Mouse (Mus musculus) fibroblast of lung, adult 2 months (primary cell): Measurements from ENCODE around the gene Zfp949.
"Not testable (repeated sequence)": the region's sequence is repeated elsewhere in the genome, so short reads cannot be mapped to it uniquely, and the experiment has no call there.

Source experiments
- DNase-seq: peaks from one replicate; pipeline ENCODE4 v3.0.0-alpha.2; 2011; ENCODE audit warnings: low read depth

Zfp949 gene

DNA sequence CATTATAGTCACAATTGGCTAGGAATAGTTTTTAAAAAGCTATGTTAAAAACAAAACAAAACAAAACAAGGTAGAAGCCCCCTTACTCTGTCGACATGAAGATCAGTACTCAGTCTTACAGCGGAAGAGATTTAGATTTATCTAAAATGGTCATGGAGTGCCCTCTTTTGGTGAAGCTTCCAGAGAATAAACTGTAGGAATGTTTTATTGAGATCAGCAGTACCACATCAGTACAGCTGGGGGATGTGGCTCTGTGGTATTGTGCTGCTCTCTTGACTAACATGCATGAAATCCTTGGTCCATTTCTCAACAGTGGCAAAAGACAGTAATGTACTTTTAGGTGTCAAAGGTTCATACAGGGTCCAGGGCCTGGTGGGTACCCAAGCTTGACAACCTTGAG lies 5.0 kb upstream of the Zfp949 start:
- peak; percentile 46 for DNase-seq

DNA sequence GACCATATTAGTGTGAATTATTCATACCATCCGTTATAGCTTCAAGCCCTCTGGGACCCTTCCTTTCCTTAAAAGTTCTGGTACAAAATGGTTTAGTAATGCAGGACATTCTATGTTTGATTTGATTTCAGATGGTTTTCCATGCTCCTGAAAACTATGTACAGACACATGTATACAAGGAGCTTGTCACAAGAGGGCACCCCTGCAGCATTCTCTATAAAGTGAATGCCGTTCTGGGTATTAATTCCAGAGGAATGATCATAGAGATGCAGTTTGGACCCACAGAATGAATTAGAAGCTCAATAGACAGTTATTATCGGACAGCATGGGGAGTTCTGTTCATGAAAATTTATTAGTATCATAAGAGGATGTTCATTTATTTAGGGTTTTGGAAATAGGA lies 2.3 kb upstream of the Zfp949 start:
- no peak for DNase-seq

DNA sequence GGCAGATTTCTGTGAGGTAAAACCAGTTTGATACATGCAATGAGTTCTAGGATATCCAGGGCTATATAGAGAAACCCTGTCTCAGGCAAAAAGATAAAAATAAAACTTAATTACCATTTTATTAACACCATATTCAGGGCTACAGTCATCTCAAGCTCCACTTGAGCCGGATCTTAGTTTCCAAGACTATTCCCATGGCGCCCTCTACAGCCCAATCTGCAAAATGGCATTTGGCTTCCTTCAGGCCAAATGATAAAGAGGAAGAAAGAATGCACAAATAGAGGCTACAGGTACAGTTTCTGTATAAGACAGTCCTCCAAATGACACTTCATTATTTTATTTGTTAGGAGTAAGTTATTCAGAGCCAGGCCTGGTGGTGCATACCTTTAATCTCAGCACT lies 1.7 kb upstream of the Zfp949 start:
- no peak for DNase-seq

DNA sequence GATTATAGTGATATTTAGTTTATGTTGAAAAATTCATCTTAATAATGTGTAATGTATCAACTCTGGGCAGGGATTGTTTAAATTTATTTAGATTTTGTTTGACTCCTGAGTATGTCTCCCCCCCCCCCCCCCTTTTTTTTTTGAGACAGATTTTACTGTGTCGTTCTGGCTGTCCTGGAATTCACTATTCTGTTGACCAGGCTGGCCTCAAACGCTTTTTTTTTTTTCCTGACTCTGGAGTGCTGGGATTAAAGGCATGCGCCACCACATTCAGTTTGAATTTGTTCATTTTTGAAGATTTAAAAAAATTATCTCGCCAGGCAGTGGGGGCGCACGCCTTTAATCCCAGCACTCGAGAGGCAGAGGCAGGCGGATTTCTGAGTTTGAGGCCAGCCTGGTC lies 1.2 kb upstream of the Zfp949 start:
- DNase-seq = no peak

DNA sequence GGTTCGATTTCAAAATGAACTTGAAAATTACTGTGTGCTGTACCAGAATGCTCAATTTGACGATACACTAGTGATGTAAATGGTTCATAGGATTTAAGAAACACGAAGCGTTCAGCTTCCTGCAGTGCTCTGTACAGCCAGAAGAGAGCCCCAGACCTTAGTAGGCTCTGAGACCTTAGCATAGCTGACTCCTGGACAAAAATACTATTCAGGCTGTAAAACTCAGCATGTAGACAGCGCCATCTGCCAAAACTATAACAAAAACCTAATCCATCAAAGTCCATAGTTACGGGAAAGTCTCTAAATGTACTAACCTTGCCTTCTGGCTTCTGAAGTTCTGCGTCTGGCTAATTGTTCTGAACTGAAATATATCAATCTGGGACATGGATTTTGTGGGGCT lies 550 bp upstream of the Zfp949 start:
- peak; percentile 63 for DNase-seq

- DNase-seq = peak; percentile 56
Observed at GRCm38 (mm10) chr9:88548614-88548945, 760 bp downstream of the Zfp949 start.

DNA sequence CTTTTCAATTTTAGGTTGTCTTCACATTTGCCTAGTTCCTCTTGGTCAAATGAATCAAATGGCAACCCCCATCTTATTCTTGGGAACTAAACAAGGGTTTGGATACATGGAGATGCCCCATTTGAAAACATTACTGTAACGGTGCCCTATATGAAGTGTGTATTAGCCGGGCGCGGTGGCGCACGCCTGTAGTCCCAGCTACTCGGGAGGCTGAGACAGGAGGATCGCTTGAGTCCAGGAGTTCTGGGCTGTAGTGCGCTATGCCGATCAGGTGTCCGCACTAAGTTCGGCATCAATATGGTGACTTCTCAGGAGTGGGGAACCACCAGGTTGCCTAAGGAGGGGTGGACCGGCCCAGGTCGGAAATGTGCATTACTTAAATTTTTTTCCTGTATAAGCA lies 5.3 kb downstream of the Zfp949 start:
- no peak for DNase-seq

DNA sequence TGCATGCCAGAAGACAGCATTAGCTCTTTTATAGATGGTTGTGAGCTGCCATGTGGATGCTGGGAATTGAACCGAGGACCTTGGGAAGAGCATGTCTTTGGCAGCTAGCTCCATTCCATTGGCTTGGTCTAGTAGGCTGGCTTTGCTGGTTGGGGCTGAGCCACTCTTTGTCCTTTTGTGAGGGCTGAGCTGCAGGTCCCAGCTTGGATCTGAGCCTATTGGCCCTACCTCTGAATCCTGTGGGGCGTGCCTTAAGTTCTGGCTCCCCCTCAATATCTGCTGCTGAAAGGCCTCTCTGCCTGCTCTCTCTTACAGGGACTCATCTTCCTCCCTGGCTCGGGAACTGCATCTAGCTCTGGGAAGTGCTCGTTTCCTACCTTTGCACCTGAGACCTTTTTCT lies 10.3 kb downstream of the Zfp949 start:
- no peak for DNase-seq

DNA sequence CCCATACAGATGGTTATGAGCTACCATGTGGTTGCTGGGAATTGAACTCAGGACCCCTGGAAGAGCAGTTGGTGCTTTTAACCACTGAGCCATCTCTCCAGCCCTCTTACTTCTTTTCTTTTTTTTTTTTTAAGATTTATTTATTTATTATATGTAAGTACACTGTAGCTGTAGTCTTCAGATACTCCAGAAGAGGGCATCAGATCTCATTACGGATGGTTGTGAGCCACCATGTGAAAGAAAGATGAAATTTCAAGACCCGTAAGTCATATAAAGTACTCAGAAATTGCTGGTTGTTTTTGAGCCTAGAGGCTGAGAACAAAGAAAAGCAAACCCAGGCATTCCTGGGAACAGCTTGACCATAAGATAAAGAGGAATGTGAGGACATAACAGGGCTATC lies 13.7 kb downstream of the Zfp949 start:
- not testable (repeated sequence) for DNase-seq

- DNase-seq = not testable (repeated sequence)
Observed at GRCm38 (mm10) chr9:88570471-88570870, 22.7 kb downstream of the Zfp949 start.

DNA sequence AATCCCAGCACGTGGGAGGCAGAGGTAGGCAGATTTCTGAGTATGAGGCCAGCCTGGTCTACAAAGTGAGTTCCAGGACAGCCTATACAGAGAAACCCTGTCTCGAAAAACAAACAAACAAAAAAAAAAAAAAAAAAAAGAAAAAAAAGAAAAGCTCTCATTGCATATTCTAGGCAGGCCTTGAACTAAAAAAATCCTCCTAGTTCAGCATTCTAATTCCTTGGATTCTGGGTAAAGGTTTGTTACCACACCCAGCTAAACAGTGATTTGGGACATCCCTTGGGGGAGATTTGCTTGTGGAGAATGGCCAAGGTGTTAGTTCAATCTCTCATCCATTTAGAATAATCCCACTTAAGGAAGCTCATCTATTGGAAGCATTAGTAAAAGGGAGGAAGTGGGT lies 32.8 kb downstream of the Zfp949 start, which contains the start of gene Trim43a:
Gene Trim43a (plus strand): TSS at position 301 of the 400 bp plus-strand sequence.
- not testable (repeated sequence) for DNase-seq

GRCm38 (mm10) chr9:88593708-88594107 lies 45.9 kb downstream of the Zfp949 start:
- not testable (repeated sequence) for DNase-seq

DNA sequence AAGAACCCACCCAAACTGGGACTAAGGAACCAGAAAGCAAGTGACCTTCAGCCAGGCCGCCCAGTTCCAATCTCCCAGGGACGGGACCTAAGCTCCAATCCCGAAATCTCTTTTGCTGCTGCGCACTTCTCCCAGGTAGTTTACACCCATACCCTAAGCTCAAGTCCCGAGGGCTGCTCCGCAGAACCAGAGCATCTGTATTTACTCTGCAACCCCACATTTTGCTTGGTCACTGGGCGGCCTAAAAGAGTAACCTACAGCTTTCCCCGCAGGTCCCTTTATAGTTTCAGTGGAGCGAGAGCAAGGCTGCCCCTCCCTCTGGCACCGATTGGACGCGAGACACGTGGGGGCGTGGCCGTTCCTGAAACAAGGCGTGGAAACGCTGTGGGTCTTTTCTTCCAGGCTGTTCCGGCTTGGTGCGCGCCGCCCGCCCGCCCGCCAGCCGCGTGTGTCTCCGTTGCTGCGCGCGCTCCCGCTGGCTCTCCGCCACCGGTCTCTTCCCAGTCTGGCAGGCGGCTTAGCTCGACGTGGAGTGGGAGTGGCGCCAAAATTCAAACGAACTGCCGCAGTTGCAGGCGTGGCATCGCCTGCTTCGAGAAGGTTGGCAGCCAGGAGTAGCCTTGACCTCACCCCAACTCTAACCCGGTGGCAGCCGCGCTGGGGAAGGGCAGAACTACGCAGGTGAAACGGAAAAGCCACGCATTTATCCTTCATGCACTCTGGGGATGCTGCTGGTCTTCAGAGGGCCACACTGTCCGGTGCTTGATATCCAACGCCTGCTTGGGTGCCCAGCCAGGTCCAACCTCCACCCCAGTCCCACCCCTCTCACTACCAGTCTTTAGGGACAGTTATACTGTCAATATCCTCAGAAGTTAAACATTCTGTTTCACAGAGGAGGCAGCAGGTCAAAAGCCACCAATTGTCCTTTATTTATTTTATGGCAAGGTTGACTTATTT lies 51.7 kb downstream of the Zfp949 start:
- peak; percentile 54 for DNase-seq
